Mouse (Mus musculus): Measurements from ENCODE around the gene 2410004P03Rik.

- no peak for TF ChIP-seq CTCF (IDR thresholded peaks at IDR 0.05; ENCODE audit: control insufficient read depth, insufficient read depth, insufficient replicate concordance, low read depth, low read length)
- no peak for TF ChIP-seq POLR2A (IDR thresholded peaks at IDR 0.05; ENCODE audit: control insufficient read depth, low read depth, low read length)
Measured at GRCm38 (mm10) chr12:16963354-16963753, 48.2 kb downstream of the 2410004P03Rik start.

Data from testis, adult 2 months (tissue).